Mouse (Mus musculus) spleen, adult 2 months (tissue): Measurements from ENCODE around the gene Slc16a10. TPM values are rescaled to one million over a fixed set of nuclear protein-coding genes. Genes with fewer than 3 reads are reported as not detected.

Source experiments
- DNase-seq, 2 experiments: peaks; one replicate each; pipeline versions ENCODE4 v3.0.0 to v3.0.0-alpha.2; 2012 to 2021; ENCODE audit warnings: low spot score in 2 of 2, low read depth in 1 of 2
- H3K27ac ChIP-seq: fragments of 200-500 bp; 2 replicates; pipeline ENCODE4 v1.5.1; 2012; ENCODE audit warnings: low read length, inconsistent platforms; ENCODE audit not compliant: insufficient read depth
- H3K27me3 ChIP-seq: fragments of 200-500 bp; 2 replicates; pipeline ENCODE4 v1.6.1; 2012; ENCODE audit warnings: mild to moderate bottlenecking, moderate library complexity, low read length, inconsistent platforms; ENCODE audit not compliant: control insufficient read depth, insufficient read depth
- H3K36me3 ChIP-seq: fragments of 200-500 bp; 2 replicates; pipeline ENCODE4 v1.6.1; 2012; ENCODE audit warnings: mild to moderate bottlenecking, low read length, inconsistent platforms; ENCODE audit not compliant: control insufficient read depth, insufficient read depth
- H3K4me1 ChIP-seq: fragments of 200-500 bp; 2 replicates; pipeline ENCODE4 v1.6.1; 2011; ENCODE audit warnings: inconsistent platforms; ENCODE audit not compliant: control insufficient read depth, insufficient read depth, insufficient read length
- H3K4me3 ChIP-seq: fragments of 200-500 bp; 2 replicates; pipeline ENCODE4 v1.5.1; 2011; ENCODE audit warnings: mild to moderate bottlenecking, inconsistent platforms; ENCODE audit not compliant: insufficient read depth, insufficient read length; ENCODE audit errors: extremely low read depth
- CTCF ChIP-seq: fragments of 200-500 bp; IDR thresholded peaks from 2 replicates; pipeline ENCODE4 v1.5.1; 2011; ENCODE audit warnings: mild to moderate bottlenecking, inconsistent platforms; ENCODE audit not compliant: insufficient read depth, insufficient read length, insufficient replicate concordance; ENCODE audit errors: extremely low read depth
- POLR2A ChIP-seq: fragments of 200-500 bp; IDR thresholded peaks from 2 replicates; pipeline ENCODE4 v1.6.1; 2011; ENCODE audit warnings: low read depth, low read length, inconsistent platforms
- WGBS: fragments of 180-500 bp; shearing (Covaris S2); methylation state at CpG from one replicate; pipeline ENCODE4 v1.1.7; 2018; 5-methylcytosine and 5-hydroxymethylcytosine counted together
- polyA plus RNA-seq: library from polyadenylated mRNA; depleted of rRNA; stranded (reverse); fragments of >200 nt; gene quantifications from 2 replicates; pipeline ENCODE4 v1.2.3, GENCODE M21; 2012

The Slc16a10 gene
- polyA plus RNA-seq, 1 experiment = 36.9 TPM

- no peak for DNase-seq
- 94% methylated on average over 3 of the region's 3 CpGs for WGBS
- Histone ChIP-seq H3K27me3 (no peaks in the 10 kb centered on the region), H3K27ac (no peak overlapping the region), H3K36me3 (no peaks in the 10 kb centered on the region), H3K4me1 (no peaks in the 10 kb centered on the region), H3K4me3 (no peak overlapping the region)
- TF ChIP-seq CTCF = no peak
- TF ChIP-seq POLR2A = no peak
These were observed 39.9 kb downstream of the Slc16a10 start for GRCm38 (mm10) chr10:40102166-40102565.

- Histone ChIP-seq H3K36me3 (no peaks in the 10 kb centered on the region), H3K4me1 (no peaks in the 10 kb centered on the region), H3K27me3 (no peaks in the 10 kb centered on the region), H3K27ac (no peak overlapping the region), H3K4me3 (no peak overlapping the region)
- WGBS = 86% methylated on average over 1 of the region's 1 CpGs
- DNase-seq = no peak
- TF ChIP-seq POLR2A = no peak
- no peak for TF ChIP-seq CTCF
These were observed 43.6 kb downstream of the Slc16a10 start for GRCm38 (mm10) chr10:40098441-40098840.

DNA sequence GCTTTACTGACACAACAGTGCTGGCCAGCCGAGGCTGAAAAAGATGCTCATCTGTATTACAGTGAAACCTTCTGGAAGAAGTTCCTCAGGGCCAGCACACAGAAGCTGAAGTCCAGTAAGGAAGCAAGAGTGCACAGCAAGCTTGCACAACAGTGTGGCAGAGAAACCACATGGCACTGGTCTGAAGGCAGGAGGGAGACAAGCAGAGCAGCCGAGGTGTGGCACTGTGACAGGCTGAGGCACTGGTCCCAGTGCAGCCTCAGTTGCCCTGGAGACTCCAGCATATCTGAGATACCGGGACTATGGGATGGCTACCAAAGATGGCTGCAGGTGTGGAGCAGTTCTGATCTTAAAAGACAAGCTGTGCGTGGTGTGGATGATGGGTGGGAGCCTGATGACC is 44.5 kb downstream of the Slc16a10 start:
- H3K4me1 ChIP-seq = no peaks in the 10 kb centered on the region
- H3K27ac ChIP-seq = 0 out of 2 replicates have a peak overlapping the region, but pooled peaks have one; percentile 8
- H3K4me3 ChIP-seq = no peak overlapping the region
- no peak for TF ChIP-seq CTCF
- TF ChIP-seq POLR2A = no peak
- H3K36me3 ChIP-seq = no peaks in the 10 kb centered on the region
- WGBS = 76% methylated on average over 4 of the region's 4 CpGs
- DNase-seq = no peak
- H3K27me3 ChIP-seq = no peaks in the 10 kb centered on the region

- WGBS = 96% methylated on average over 2 of the region's 2 CpGs
These were observed 47.3 kb downstream of the Slc16a10 start for GRCm38 (mm10) chr10:40094752-40095151.

DNA sequence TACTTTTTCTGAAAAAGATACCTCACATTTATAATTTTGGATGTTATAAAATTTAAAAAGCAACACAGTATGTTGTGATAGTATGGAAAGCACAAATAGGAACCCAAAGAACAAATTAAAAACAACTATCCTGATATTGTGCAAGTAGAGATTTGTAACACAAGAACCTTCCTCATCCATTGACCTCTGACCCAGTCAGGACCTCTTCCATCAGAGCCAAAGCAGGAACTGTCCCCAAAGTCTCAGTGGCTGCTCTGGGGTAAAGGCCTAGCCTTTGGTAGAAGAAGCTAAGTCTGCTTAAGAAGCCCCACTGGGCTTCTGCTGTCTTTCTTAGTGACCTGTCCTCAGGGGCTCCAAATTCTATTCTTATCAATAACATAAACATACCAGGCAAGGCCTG is 48.5 kb downstream of the Slc16a10 start:
- DNase-seq = no peak
- no peak for TF ChIP-seq POLR2A
- no peak for TF ChIP-seq CTCF
- no peaks in the 10 kb centered on the region for H3K4me1 ChIP-seq

More at GRCm38 (mm10) chr10:40094752-40095151, 47.3 kb downstream of the Slc16a10 start:
- DNase-seq = no peak
- no peak overlapping the region for H3K27ac ChIP-seq
- H3K4me3 ChIP-seq = no peak overlapping the region
- H3K36me3 ChIP-seq = no peaks in the 10 kb centered on the region
- no peaks in the 10 kb centered on the region for H3K27me3 ChIP-seq
- TF ChIP-seq POLR2A (no peak), CTCF (no peak)
- no peaks in the 10 kb centered on the region for H3K4me1 ChIP-seq

DNA sequence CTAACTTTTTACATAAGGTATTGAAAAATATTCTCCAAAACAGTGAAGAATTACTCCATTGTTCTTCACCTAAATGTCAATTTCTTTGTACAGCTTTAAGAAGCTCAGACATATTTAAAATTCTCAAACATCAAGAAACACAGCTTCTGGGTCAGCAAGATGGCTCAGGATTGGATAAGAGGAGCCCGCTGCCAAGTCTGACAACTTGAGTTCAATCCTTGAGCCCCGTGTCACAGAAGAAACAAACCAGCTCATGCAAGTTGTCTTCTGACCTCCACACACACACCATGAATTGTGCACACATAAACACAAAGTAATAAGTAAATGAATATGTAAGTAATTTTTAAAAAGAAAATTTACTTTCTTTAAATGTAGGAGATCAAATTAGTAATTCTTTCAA is 50.6 kb downstream of the Slc16a10 start:
- Histone ChIP-seq H3K4me3 (no peak overlapping the region), H3K4me1 (no peaks in the 10 kb centered on the region), H3K27me3 (no peaks in the 10 kb centered on the region), H3K36me3 (no peaks in the 10 kb centered on the region), H3K27ac (no peak overlapping the region)
- WGBS = 89% methylated on average over 2 of the region's 2 CpGs
- TF ChIP-seq POLR2A (no peak), CTCF (no peak)
- no peak for DNase-seq

More for the DNA sequence above, 48.5 kb downstream of the Slc16a10 start:
- Histone ChIP-seq H3K36me3 (no peaks in the 10 kb centered on the region), H3K27me3 (no peaks in the 10 kb centered on the region), H3K4me3 (no peak overlapping the region), H3K27ac (no peak overlapping the region)

- Histone ChIP-seq H3K27ac (no peak overlapping the region), H3K36me3 (no peaks in the 10 kb centered on the region), H3K4me1 (no peaks in the 10 kb centered on the region), H3K4me3 (no peak overlapping the region), H3K27me3 (no peaks in the 10 kb centered on the region)
- DNase-seq = no peak
- WGBS = 77% methylated on average over 11 of the region's 11 CpGs
- TF ChIP-seq CTCF (no peak), POLR2A (no peak)
These were observed 51.3 kb downstream of the Slc16a10 start for GRCm38 (mm10) chr10:40090504-40091428.
